Mouse (Mus musculus) thymus, postnatal 14 days (tissue): ENCODE measurements around the gene Ppp3cb.
A peak's percentile ranks its signal among the peaks of the same experiment; 100 is the strongest.

Experiments
- DNase-seq: peaks from one replicate; pipeline ENCODE4 v3.0.0; 2021

Ppp3cb gene

GRCm38 (mm10) chr14:20479291-20480194 lies 66.8 kb downstream of the Ppp3cb start, which contains the start of gene Anxa7:
TSS of gene Anxa7 (minus strand) at chr14:20480133.
- DNase-seq: peak; percentile 84

DNA sequence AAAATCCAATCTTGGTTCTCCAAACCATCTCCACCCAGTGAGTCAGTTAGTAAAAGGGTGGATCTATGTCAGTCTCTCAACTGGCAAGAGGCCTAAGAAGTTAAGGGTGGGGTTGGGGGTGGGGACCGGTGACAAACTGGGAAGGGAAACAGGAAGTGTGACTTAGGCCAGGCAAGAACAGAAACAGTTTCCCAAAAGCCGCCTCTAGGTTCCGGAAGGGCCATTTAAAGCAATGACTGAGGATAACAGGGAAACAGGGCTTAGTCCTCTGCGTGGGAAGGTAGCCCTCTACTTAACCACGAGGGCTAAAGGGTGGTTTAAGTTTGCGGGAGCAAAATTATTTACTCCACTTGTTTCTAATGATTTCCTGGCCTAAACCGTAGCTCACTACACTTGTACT lies 67.6 kb downstream of the Ppp3cb start:
- peak; percentile 24 for DNase-seq

- peak; percentile 45 for DNase-seq
These were observed 68.0 kb downstream of the Ppp3cb start for GRCm38 (mm10) chr14:20478385-20478784.

DNA sequence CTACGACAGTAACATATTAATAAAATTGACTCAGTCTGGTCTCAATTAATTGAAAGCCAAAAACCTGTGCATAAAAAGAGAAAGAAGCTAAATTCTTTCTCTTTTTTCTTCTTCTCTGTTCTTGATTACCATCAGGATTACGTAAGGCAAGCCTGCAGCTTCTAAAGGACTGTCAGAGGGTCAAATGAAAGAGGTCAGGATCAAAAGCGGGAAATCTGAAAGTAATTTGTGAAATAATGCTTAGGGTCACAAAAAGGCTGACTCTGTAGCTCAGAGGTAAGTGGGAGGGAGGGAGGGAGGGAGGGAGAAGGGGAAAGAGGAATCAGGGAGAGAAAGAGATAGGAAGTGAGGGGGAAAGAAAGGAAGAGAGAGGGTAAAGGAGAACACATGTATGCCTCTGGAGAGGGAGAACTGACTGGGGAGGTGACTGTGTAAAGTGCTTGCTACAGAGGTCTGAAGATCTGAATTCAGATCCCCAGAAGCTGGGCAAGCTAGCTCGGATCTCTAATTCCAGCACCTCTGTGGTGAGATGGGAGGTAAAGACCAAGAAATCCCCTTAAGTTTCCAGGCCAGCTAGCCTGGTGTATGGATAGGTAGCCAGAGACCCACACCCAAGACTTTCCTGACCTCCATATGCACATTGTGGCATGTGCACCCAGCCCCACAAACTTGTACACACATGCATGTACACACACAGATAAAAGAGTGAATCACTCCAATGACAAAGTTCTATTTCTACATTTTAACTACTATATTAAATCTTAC lies 68.9 kb downstream of the Ppp3cb start:
- no peak for DNase-seq

DNA sequence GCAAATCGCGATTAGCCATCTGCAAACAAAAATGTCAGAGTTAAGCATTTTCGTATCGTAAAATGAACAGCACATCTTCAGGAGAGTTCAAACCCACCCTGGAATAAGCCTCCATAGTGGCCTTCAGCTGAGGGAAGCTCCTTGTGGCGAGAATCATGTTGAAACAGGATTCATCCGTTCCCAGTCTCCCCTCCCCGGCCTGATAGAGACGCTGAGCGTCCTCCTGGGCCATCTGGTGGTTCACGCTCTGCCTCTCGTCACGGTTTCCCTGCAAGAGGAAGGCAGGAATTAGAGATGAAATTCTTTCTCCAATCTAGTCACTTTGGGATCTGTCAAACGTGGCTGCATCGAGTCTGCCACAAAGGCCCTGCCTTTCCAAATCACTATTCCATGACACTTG lies 86.2 kb downstream of the Ppp3cb start:
- DNase-seq: no peak

DNA sequence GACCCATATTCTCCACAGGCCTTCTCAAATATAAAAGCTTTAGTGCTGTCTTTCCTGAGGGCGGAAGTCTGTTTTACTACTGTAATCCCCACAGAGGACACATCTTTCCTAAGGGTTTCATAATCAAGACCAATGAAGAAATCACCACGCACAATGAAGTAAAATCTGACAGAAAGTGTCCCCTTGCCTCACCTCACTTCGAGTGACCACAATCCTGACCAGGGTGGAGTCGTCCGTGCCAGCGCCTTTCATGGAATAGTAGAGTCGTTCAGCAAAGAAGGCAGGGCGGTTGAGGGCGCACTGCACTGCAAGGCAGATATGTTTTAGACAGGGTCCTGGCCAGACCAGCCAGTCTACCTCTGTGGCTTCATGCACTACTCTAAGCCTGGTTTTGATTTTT lies 88.0 kb downstream of the Ppp3cb start:
- DNase-seq: no peak

GRCm38 (mm10) chr14:20452929-20453328 lies 93.4 kb downstream of the Ppp3cb start:
- DNase-seq: no peak

- DNase-seq: peak; percentile 75
These were observed 94.5 kb downstream of the Ppp3cb start, which contains the start of gene Cfap70 for GRCm38 (mm10) chr14:20451765-20452331. TSS of gene Cfap70 (minus strand) at chr14:20452226.

- no peak for DNase-seq
These were observed 95.1 kb downstream of the Ppp3cb start for GRCm38 (mm10) chr14:20451302-20451701.
